Mouse (Mus musculus): ENCODE measurements around the gene Snta1. TPM values are rescaled to one million over a fixed set of nuclear protein-coding genes. Genes with fewer than 3 reads are reported as not detected.

The Snta1 gene
- polyA plus RNA-seq, 1 experiment from 2014 or later: 23.7 TPM

Other genes starting within 250 kb of the Snta1 start
- not detected in 2 replicates for gene Bpifa5, start 245.5 kb downstream of the Snta1 start, polyA plus RNA-seq (2014; fragmentation: Nextera tagmentation; extraction: Ambion mirVana)
- gene Bpifb1, start 217.3 kb downstream of the Snta1 start, polyA plus RNA-seq (2014; fragmentation: Nextera tagmentation; extraction: Ambion mirVana): 0.12 and 0.32 TPM in 2 replicates
- 0.28 and 0.35 TPM in 2 replicates for gene Bpifb5, start 184.4 kb downstream of the Snta1 start, polyA plus RNA-seq (2014; fragmentation: Nextera tagmentation; extraction: Ambion mirVana)
- gene Bpifb9a, start 150.2 kb downstream of the Snta1 start, polyA plus RNA-seq (2014; fragmentation: Nextera tagmentation; extraction: Ambion mirVana): not detected in 2 replicates
- gene Bpifb9b, start 100.9 kb downstream of the Snta1 start, polyA plus RNA-seq (2014; fragmentation: Nextera tagmentation; extraction: Ambion mirVana): not detected in 2 replicates
- gene Cdk5rap1, start 35.1 kb downstream of the Snta1 start, polyA plus RNA-seq (2014; fragmentation: Nextera tagmentation; extraction: Ambion mirVana): 10.1 and 14.4 TPM in 2 replicates
- gene Cbfa2t2, start 28.4 kb upstream of the Snta1 start, polyA plus RNA-seq (2014; fragmentation: Nextera tagmentation; extraction: Ambion mirVana): 30.8 and 35.1 TPM in 2 replicates
- gene 1700003F12Rik, start 139.0 kb upstream of the Snta1 start, polyA plus RNA-seq (2014; fragmentation: Nextera tagmentation; extraction: Ambion mirVana): 0.42 and 0.50 TPM in 2 replicates
- 0.35 TPM in 1 of 2 replicates, not detected in the other for gene Actl10, start 143.7 kb upstream of the Snta1 start, polyA plus RNA-seq (2014; fragmentation: Nextera tagmentation; extraction: Ambion mirVana)
- 1.7 and 1.9 TPM in 2 replicates for gene Necab3, start 150.8 kb upstream of the Snta1 start, polyA plus RNA-seq (2014; fragmentation: Nextera tagmentation; extraction: Ambion mirVana)
- gene E2f1, start 161.8 kb upstream of the Snta1 start, polyA plus RNA-seq (2014; fragmentation: Nextera tagmentation; extraction: Ambion mirVana): 7.2 and 8.6 TPM in 2 replicates
- gene Pxmp4, start 195.6 kb upstream of the Snta1 start, polyA plus RNA-seq (2014; fragmentation: Nextera tagmentation; extraction: Ambion mirVana): 31.8 and 33.7 TPM in 2 replicates
- gene Zfp341, start 205.2 kb upstream of the Snta1 start, polyA plus RNA-seq (2014; fragmentation: Nextera tagmentation; extraction: Ambion mirVana): 0.70 and 1.1 TPM in 2 replicates
- gene 4930519P11Rik, start 205.3 kb upstream of the Snta1 start, polyA plus RNA-seq (2014; fragmentation: Nextera tagmentation; extraction: Ambion mirVana): not detected in 2 replicates
- gene Chmp4b, start 243.6 kb upstream of the Snta1 start, polyA plus RNA-seq (2014; fragmentation: Nextera tagmentation; extraction: Ambion mirVana): 13.0 and 16.6 TPM in 2 replicates

Data from heart, embryonic 14.5 days (tissue).